Mouse (Mus musculus) heart, embryonic 16.5 days (tissue): ENCODE data around the gene Lonrf2. TPM values are rescaled to one million over a fixed set of nuclear protein-coding genes. Genes with fewer than 3 reads are reported as not detected.

ENCODE experiments used
- polyA plus RNA-seq: library from polyadenylated mRNA; unstranded; fragments of >200 nt; fragmentation: Nextera tagmentation; extraction: Ambion mirVana; gene quantifications from 2 replicates; pipeline ENCODE4 v1.2.1, GENCODE M21; 2015

Gene Lonrf2
- polyA plus RNA-seq, 1 experiment from 2014 or later = 0.34 TPM

Other genes starting within 250 kb of the Lonrf2 start
- gene Aff3, start 171.8 kb downstream of the Lonrf2 start, polyA plus RNA-seq = 1.7 and 2.2 TPM in 2 replicates
- 0.90 and 1.4 TPM in 2 replicates for gene Chst10, start 61.5 kb upstream of the Lonrf2 start, polyA plus RNA-seq
- gene Nms, start 102.4 kb upstream of the Lonrf2 start, polyA plus RNA-seq = not detected in 2 replicates
- gene Pdcl3, start 148.9 kb upstream of the Lonrf2 start, polyA plus RNA-seq = 125 and 156 TPM in 2 replicates